Mouse (Mus musculus): ENCODE measurements around the gene Hps5. TPM values are rescaled to one million over a fixed set of nuclear protein-coding genes. Genes with fewer than 3 reads are reported as not detected.
"Not testable (repeated sequence)": the region's sequence is repeated elsewhere in the genome, so short reads cannot be mapped to it uniquely, and the experiment has no call there.

Gene Hps5
- polyA plus RNA-seq, 1 experiment: 40.9 TPM

DNA sequence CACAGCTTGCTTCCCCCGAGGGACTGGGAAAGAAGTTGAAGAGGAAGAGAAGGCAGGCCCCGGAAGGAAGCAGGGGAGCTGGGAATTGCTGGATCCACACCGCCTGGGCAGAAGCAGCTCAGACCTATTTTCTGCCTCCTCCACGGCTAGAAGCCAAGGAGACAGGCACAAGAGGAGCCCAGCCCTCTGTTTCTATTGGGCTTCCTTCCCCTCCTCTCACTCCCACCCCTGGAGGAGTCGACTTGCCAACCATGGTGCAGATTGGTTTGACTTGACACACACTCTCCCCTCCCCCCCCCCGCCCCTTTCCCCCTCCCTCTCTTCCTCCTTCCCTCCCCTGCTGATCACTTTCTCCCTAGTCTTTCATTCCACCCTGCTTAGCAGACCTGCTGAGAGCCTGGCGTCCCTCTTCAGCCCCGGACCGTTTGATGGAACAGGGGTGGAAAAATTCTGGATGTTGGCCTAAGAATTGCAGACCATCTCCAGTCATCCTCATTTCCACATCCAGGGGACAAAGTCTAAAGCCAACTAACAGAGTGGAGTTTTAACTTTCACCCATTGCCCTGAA lies 42.3 kb upstream of the Hps5 start:
- Histone ChIP-seq H3K4me1 (ENCODE audit: control insufficient read depth, insufficient read depth, low read length) (peaks cover 47% of the 10 kb centered on the region), H3K27ac (ENCODE audit: insufficient read depth, low read depth, low read length) (peak overlapping the region; percentile 90), H3K4me3 (ENCODE audit: insufficient read depth, low read length) (peak overlapping the region; percentile 8)
- no peak; the same call in 1 of the 2 replicates for TF ChIP-seq POLR2A (IDR thresholded peaks at IDR 0.05; ENCODE audit: borderline replicate concordance, low read depth, low read length)
- TF ChIP-seq CTCF (IDR thresholded peaks at IDR 0.05; ENCODE audit: low read depth, low read length): no peak

DNA sequence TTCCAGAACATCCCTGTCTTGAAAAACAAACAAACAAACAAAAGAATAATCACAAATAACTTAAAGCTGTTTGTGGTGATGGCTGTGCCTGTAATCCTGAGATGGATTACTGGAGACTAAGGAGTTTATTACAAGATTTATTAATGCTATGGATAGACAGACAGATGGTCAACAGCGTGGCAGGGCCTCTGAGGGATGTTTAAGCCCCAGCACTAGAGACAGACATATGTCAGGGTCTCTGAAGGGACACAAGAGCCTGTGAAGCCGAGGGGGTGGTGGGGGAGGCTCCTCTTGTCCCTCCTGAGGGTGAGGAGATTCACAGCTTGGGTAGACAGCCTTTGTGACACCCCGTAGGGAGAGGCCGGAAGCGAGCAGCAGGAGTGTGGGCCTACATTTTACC lies 41.2 kb upstream of the Hps5 start:
- Histone ChIP-seq H3K27ac (ENCODE audit: insufficient read depth, low read depth, low read length) (no peak overlapping the region), H3K4me1 (ENCODE audit: control insufficient read depth, insufficient read depth, low read length) (peaks cover 56% of the 10 kb centered on the region)

DNA sequence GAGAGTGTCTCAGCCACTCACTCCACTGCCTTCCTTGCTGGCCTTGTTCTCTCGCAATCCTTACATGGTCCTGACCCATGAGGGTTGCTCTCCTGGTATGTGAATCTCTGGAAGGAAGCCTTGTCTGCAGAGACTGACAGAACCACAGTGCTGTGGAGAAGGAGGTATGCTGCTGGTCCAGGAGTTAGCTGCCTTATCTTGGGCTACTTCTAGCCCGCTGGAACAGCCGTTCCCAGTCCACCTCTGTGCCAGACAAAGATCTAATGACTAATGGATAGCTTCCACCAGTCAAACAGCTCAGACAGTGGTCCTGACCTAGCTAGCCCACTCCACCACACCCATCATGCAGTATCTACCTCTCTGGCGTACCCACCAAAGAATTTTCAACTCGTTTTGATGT lies 40.5 kb upstream of the Hps5 start:
- no peak overlapping the region for H3K27ac ChIP-seq (ENCODE audit: insufficient read depth, low read depth, low read length)
- TF ChIP-seq CTCF (IDR thresholded peaks at IDR 0.05; ENCODE audit: low read depth, low read length) (no peak), POLR2A (IDR thresholded peaks at IDR 0.05; ENCODE audit: borderline replicate concordance, low read depth, low read length) (no peak)
- no peak overlapping the region for H3K4me3 ChIP-seq (ENCODE audit: insufficient read depth, low read length)
- peaks cover 62% of the 10 kb centered on the region for H3K4me1 ChIP-seq (ENCODE audit: control insufficient read depth, insufficient read depth, low read length)

More for the DNA sequence above, 41.2 kb upstream of the Hps5 start:
- no peak for TF ChIP-seq POLR2A (IDR thresholded peaks at IDR 0.05; ENCODE audit: borderline replicate concordance, low read depth, low read length)
- TF ChIP-seq CTCF (IDR thresholded peaks at IDR 0.05; ENCODE audit: low read depth, low read length): no peak
- H3K4me3 ChIP-seq (ENCODE audit: insufficient read depth, low read length): no peak overlapping the region

DNA sequence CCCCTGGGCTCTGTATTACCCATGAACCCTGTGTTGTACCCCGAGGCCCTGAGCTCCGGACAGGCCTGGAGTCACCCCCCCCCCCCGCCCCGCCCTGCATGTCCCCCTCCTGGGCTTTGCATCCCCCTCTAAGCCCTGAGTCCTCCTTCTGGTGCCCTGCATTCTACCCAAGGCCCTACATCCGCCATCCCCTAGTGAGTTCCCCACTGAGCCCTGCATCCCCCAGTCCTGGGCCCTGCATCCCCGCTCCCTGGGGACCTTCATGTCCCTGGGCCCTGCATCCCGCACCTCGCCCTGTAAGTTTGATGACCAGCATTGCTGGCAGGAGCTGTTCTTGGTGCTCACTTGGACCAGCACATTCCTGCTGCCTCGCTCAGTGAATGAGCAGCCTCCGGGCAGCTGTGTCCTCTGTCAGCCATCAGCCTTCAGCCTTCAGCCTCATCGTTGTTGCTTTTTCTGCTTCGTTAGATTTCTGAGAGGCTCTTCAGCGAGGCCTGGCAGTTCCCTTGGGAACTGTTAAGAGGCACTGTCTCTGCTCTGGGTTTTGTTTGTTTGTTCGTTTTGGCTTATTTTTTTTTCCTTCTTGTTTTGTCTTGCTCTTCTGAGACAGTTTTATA lies 39.2 kb upstream of the Hps5 start:
- H3K4me1 ChIP-seq (ENCODE audit: control insufficient read depth, insufficient read depth, low read length): peaks cover 66% of the 10 kb centered on the region

DNA sequence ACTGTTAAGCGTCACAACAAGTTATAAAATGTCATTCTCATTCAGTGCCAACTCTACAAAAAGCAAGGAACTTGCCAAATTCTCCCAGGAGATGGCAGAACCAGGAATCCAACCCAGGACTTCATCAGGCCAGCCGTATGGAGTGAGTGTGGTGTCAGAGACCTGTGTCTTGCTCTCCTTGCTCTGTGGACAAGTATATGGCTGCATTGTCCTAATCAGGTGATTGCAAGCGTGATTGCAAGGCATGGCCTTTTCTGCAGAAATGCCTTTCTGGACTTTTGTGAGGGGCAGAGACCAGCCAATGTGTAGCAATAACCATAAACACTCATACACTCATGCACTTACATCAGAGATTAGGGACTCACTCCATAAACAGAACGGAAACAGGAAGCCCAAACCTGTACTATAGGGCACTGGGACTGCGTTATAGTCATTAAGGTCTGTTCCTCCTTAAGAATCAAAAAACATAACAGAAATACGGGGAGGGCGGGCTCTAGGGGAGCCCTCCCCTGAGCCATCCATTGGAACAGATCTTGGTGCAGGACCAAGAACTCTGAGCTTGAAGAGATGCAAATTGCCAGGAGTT lies 37.9 kb upstream of the Hps5 start:
- no peak overlapping the region for H3K4me3 ChIP-seq (ENCODE audit: insufficient read depth, low read length)
- peak overlapping the region; percentile 63 for H3K27ac ChIP-seq (ENCODE audit: insufficient read depth, low read depth, low read length)
- peaks cover 55% of the 10 kb centered on the region for H3K4me1 ChIP-seq (ENCODE audit: control insufficient read depth, insufficient read depth, low read length)
- no peak for TF ChIP-seq POLR2A (IDR thresholded peaks at IDR 0.05; ENCODE audit: borderline replicate concordance, low read depth, low read length)

More for the DNA sequence above, 39.2 kb upstream of the Hps5 start:
- Histone ChIP-seq H3K27ac (ENCODE audit: insufficient read depth, low read depth, low read length) (no peak overlapping the region), H3K4me3 (ENCODE audit: insufficient read depth, low read length) (no peak overlapping the region)
- TF ChIP-seq POLR2A (IDR thresholded peaks at IDR 0.05; ENCODE audit: borderline replicate concordance, low read depth, low read length) (no peak), CTCF (IDR thresholded peaks at IDR 0.05; ENCODE audit: low read depth, low read length) (no peak)

DNA sequence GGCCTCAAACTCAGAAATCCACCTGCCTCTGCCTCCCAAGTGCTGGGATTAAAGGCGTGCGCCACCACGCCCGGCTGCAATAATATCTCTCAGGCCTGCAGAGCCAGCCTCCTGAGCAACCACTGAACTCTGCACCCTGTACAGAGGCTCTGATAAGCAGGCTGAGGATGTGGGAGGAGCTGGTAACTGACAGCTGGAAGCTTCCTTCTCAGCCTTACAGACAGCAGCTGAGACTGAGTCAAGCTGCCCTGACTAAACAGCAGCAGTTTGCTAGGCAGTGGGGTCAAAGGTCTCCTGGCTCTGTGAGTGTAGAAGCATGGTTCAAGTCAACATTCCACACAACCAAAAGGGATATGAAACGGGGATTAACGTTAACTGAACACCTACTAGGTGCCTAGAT lies 37.4 kb upstream of the Hps5 start:
- Histone ChIP-seq H3K27ac (ENCODE audit: insufficient read depth, low read depth, low read length) (peak overlapping the region; percentile 63), H3K4me1 (ENCODE audit: control insufficient read depth, insufficient read depth, low read length) (peaks cover 51% of the 10 kb centered on the region), H3K4me3 (ENCODE audit: insufficient read depth, low read length) (no peak overlapping the region)
- TF ChIP-seq CTCF (IDR thresholded peaks at IDR 0.05; ENCODE audit: low read depth, low read length) (no peak), POLR2A (IDR thresholded peaks at IDR 0.05; ENCODE audit: borderline replicate concordance, low read depth, low read length) (no peak)

DNA sequence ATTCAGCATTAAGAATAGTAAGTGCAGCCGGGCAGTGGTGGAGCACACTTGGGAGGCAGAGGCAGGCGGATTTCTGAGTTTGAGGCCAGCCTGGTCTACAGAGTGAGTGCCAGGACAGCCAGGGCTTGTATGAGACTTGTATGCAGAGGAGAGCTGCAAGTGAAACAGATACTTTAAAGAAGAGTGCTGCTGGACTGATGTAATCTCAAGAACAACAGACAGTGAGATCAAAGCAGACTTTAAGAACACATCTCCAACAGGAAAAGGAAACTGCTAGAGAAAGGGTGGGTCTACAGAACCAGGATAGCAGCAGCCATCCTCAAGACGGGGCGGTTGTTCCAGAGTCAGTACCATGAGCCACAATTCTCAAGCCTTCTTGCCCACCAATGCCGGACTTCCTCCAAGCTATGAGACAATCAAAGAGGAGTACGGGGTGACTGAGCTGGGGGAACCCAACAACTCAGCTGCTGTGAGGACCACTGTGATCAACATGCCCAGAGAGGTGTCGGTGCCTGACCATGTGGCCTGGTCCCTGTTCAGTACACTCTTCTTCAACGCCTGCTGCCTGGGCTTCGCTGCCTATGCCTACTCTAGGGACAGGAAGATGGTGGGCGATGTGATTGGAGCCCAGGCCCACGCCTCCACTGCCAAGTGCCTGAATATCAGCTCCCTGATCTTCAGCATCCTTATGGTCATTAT lies 36.4 kb upstream of the Hps5 start:
- H3K4me1 ChIP-seq (ENCODE audit: control insufficient read depth, insufficient read depth, low read length): peaks cover 45% of the 10 kb centered on the region
- H3K4me3 ChIP-seq (ENCODE audit: insufficient read depth, low read length); H3K27ac ChIP-seq (ENCODE audit: insufficient read depth, low read depth, low read length): not testable (repeated sequence)

DNA sequence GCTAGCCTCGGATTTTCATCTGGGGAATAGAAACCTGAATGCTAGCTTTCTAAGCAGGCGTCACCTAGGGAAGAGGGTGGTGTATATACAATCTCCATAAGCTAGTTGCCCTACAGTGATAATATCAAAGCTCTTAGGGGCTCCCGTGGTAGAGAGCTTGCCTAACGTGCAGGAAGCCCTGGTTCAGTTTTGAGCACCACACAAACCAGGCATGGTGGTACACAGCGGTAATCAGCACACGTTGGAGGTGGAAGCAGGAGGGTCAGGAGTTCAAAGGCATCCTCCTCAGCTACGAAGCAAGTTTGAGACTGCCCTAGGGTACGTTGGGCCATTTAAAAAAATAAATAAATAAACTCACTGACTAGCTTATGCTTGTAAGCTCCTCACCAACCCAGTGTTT lies 35.8 kb upstream of the Hps5 start:
- peaks cover 42% of the 10 kb centered on the region for H3K4me1 ChIP-seq (ENCODE audit: control insufficient read depth, insufficient read depth, low read length)
- peak overlapping the region; percentile 66 for H3K27ac ChIP-seq (ENCODE audit: insufficient read depth, low read depth, low read length)
- no peak for TF ChIP-seq CTCF (IDR thresholded peaks at IDR 0.05; ENCODE audit: low read depth, low read length)
- no peak for TF ChIP-seq POLR2A (IDR thresholded peaks at IDR 0.05; ENCODE audit: borderline replicate concordance, low read depth, low read length)
- no peak overlapping the region for H3K4me3 ChIP-seq (ENCODE audit: insufficient read depth, low read length)

DNA sequence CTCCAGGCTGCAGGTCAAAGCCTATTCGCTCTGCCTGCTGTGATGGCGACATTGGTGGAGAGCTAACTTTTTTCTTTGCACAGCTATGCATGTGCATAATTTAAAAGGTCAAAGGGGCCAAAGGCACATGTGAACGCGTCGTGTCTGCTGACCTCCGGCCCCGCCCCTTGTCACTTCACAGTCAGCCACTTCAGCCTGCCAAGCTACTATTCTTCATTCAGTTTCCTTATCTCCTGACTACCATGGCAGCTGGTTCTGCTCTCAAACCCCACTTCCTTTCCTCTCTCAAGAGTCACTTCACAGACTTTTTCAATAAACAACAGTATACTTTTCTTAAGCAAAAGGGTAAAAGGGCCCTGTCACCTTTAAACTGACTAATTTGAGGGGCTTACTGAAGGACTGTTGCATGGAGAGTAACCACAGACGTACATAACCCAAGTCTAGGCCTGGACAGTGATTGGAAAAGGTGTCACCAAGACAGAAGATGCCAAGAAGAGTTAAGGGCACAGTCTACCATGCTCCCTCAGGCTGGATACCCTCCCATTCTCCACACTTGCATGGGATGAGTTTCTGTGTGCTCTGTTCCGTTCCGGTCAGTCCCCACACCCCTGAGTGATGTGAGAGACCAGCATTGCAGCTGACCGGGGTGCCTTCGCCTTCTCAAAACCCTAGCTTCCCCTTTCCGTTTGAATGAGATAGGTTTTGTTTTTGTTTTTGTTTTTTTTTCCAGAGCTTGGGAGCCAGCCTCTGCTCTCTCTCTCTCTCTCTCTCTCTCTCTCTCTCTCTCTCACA lies 35.1 kb upstream of the Hps5 start:
- H3K27ac ChIP-seq (ENCODE audit: insufficient read depth, low read depth, low read length): peak overlapping the region; percentile 66
- H3K4me3 ChIP-seq (ENCODE audit: insufficient read depth, low read length): no peak overlapping the region
- TF ChIP-seq POLR2A (IDR thresholded peaks at IDR 0.05; ENCODE audit: borderline replicate concordance, low read depth, low read length) (no peak), CTCF (IDR thresholded peaks at IDR 0.05; ENCODE audit: low read depth, low read length) (no peak)
- H3K4me1 ChIP-seq (ENCODE audit: control insufficient read depth, insufficient read depth, low read length): peaks cover 42% of the 10 kb centered on the region
